Mouse (Mus musculus): ENCODE measurements at regions not wholly inside any gene's neighbourhood (a gene's known extent, or its start where the extent isn't known, plus 50 kb on each side); places are given as distances from the start of the nearest gene placed in this dataset.

GRCm38 (mm10) chr8:126839039-126839711 lies 106.5 kb downstream of the Tomm20 start:
- 5% methylated on average over 8 of the region's 8 CpGs for WGBS
- Histone ChIP-seq H3K9ac (no peak overlapping the region), H3K9me3 (no peaks in the 10 kb centered on the region)

GRCm38 (mm10) chr8:126838228-126838627 lies 107.4 kb downstream of the Tomm20 start:
- Histone ChIP-seq H3K27ac (peak overlapping the region; percentile 75; the same call in 1 of the 2 replicates), H3K4me3 (no peak overlapping the region), H3K36me3 (no peaks in the 10 kb centered on the region), H3K9ac (no peak overlapping the region), H3K4me2 (no peak overlapping the region), H3K4me1 (peaks cover 39% of the 10 kb centered on the region), H3K27me3 (no peaks in the 10 kb centered on the region), H3K9me3 (no peaks in the 10 kb centered on the region)
- ATAC-seq (ENCODE audit: insufficient number of reproducible peaks, low FRiP score, low TSS enrichment, low read depth), result no peak
- WGBS, result 46% methylated on average over 7 of the region's 7 CpGs

More at GRCm38 (mm10) chr8:126839039-126839711, 106.5 kb downstream of the Tomm20 start:
- Histone ChIP-seq H3K4me1 (peaks cover 30% of the 10 kb centered on the region), H3K4me2 (peak overlapping the region; percentile 26), H3K4me3 (0 out of 2 replicates have a peak overlapping the region, but pooled peaks have one; percentile 12), H3K27me3 (no peaks in the 10 kb centered on the region), H3K36me3 (no peaks in the 10 kb centered on the region), H3K27ac (peak overlapping the region; percentile 75)
- peak; percentile 74 for ATAC-seq (ENCODE audit: insufficient number of reproducible peaks, low FRiP score, low TSS enrichment, low read depth)

- Histone ChIP-seq H3K9me3 (no peaks in the 10 kb centered on the region), H3K27me3 (no peaks in the 10 kb centered on the region), H3K27ac (no peak overlapping the region), H3K4me1 (peaks cover 47% of the 10 kb centered on the region), H3K36me3 (no peaks in the 10 kb centered on the region), H3K4me3 (no peak overlapping the region), H3K9ac (no peak overlapping the region), H3K4me2 (no peak overlapping the region)
- ATAC-seq (ENCODE audit: insufficient number of reproducible peaks, low FRiP score, low TSS enrichment, low read depth), result no peak
- WGBS, result 65% methylated on average over 9 of the region's 9 CpGs
Observed at GRCm38 (mm10) chr8:126837318-126838025, 108.2 kb downstream of the Tomm20 start.

GRCm38 (mm10) chr8:126835554-126835953 lies 110.1 kb downstream of the Tomm20 start:
- ATAC-seq (ENCODE audit: insufficient number of reproducible peaks, low FRiP score, low TSS enrichment, low read depth), result no peak
- Histone ChIP-seq H3K27me3 (no peaks in the 10 kb centered on the region), H3K4me1 (peaks cover 55% of the 10 kb centered on the region), H3K4me3 (no peak overlapping the region), H3K9ac (no peak overlapping the region), H3K36me3 (no peaks in the 10 kb centered on the region), H3K4me2 (no peak overlapping the region), H3K27ac (no peak overlapping the region), H3K9me3 (no peaks in the 10 kb centered on the region)
- WGBS, result 73% methylated on average over 7 of the region's 7 CpGs

GRCm38 (mm10) chr8:126833471-126834453 lies 111.9 kb downstream of the Tomm20 start:
- Histone ChIP-seq H3K4me3 (no peak overlapping the region), H3K36me3 (no peaks in the 10 kb centered on the region), H3K9me3 (no peaks in the 10 kb centered on the region), H3K9ac (no peak overlapping the region), H3K4me1 (peaks cover 49% of the 10 kb centered on the region), H3K27ac (peak overlapping the region; percentile 86), H3K27me3 (no peaks in the 10 kb centered on the region), H3K4me2 (no peak overlapping the region)
- no peak; the same call in 1 of the 2 replicates for ATAC-seq (ENCODE audit: insufficient number of reproducible peaks, low FRiP score, low TSS enrichment, low read depth)
- 22% methylated on average over 19 of the region's 19 CpGs for WGBS

- Histone ChIP-seq H3K4me3 (no peak overlapping the region), H3K36me3 (no peaks in the 10 kb centered on the region), H3K4me1 (peaks cover 47% of the 10 kb centered on the region), H3K27ac (peak overlapping the region; percentile 86), H3K9ac (no peak overlapping the region), H3K4me2 (no peak overlapping the region), H3K27me3 (no peaks in the 10 kb centered on the region), H3K9me3 (no peaks in the 10 kb centered on the region)
- no peak for ATAC-seq (ENCODE audit: insufficient number of reproducible peaks, low FRiP score, low TSS enrichment, low read depth)
- WGBS, result 32% methylated on average over 5 of the region's 5 CpGs
Observed at GRCm38 (mm10) chr8:126833006-126833405, 112.6 kb downstream of the Tomm20 start.

- Histone ChIP-seq H3K4me3 (no peak overlapping the region), H3K4me1 (peaks cover 48% of the 10 kb centered on the region), H3K36me3 (no peaks in the 10 kb centered on the region), H3K9ac (no peak overlapping the region), H3K27me3 (no peaks in the 10 kb centered on the region), H3K27ac (peak overlapping the region; percentile 86), H3K4me2 (no peak overlapping the region), H3K9me3 (no peaks in the 10 kb centered on the region)
- WGBS, result 56% methylated on average over 12 of the region's 12 CpGs
- ATAC-seq (ENCODE audit: insufficient number of reproducible peaks, low FRiP score, low TSS enrichment, low read depth), result no peak
Observed at GRCm38 (mm10) chr8:126832163-126832978, 113.3 kb downstream of the Tomm20 start.

GRCm38 (mm10) chr8:126831312-126832162 lies 114.1 kb downstream of the Tomm20 start:
- Histone ChIP-seq H3K4me3 (no peak overlapping the region), H3K4me1 (peaks cover 54% of the 10 kb centered on the region), H3K9me3 (no peaks in the 10 kb centered on the region), H3K27ac (peak overlapping the region; percentile 86), H3K36me3 (no peaks in the 10 kb centered on the region), H3K9ac (no peak overlapping the region), H3K4me2 (no peak overlapping the region), H3K27me3 (no peaks in the 10 kb centered on the region)
- 81% methylated on average over 16 of the region's 16 CpGs for WGBS
- no peak for ATAC-seq (ENCODE audit: insufficient number of reproducible peaks, low FRiP score, low TSS enrichment, low read depth)

- Histone ChIP-seq H3K4me3 (no peak overlapping the region), H3K9ac (no peak overlapping the region), H3K27me3 (no peaks in the 10 kb centered on the region), H3K4me2 (no peak overlapping the region), H3K36me3 (no peaks in the 10 kb centered on the region), H3K4me1 (peaks cover 67% of the 10 kb centered on the region), H3K9me3 (no peaks in the 10 kb centered on the region), H3K27ac (no peak overlapping the region)
- 83% methylated on average over 5 of the region's 5 CpGs for WGBS
- ATAC-seq (ENCODE audit: insufficient number of reproducible peaks, low FRiP score, low TSS enrichment, low read depth), result no peak
Observed at GRCm38 (mm10) chr8:126830242-126830530, 115.5 kb downstream of the Tomm20 start.

- 67% methylated on average over 17 of the region's 17 CpGs for WGBS
- H3K4me2 ChIP-seq, result no peak overlapping the region
- no peak overlapping the region for H3K27ac ChIP-seq
- H3K9ac ChIP-seq, result no peak overlapping the region
- H3K4me3 ChIP-seq, result no peak overlapping the region
- H3K36me3 ChIP-seq, result no peaks in the 10 kb centered on the region
- H3K4me1 ChIP-seq, result peaks cover 73% of the 10 kb centered on the region
- H3K27me3 ChIP-seq, result no peaks in the 10 kb centered on the region
- ATAC-seq (ENCODE audit: insufficient number of reproducible peaks, low FRiP score, low TSS enrichment, low read depth), result no peak
- no peaks in the 10 kb centered on the region for H3K9me3 ChIP-seq
Observed at GRCm38 (mm10) chr8:126829376-126830241, 116.0 kb downstream of the Tomm20 start.
